Mouse (Mus musculus) forebrain, embryonic 16.5 days (tissue): ENCODE data around the gene Prkar1b. TPM values are rescaled to one million over a fixed set of nuclear protein-coding genes. Genes with fewer than 3 reads are reported as not detected.

ENCODE experiments used
- ATAC-seq: fragments of 200-750 bp; cut with Nextera tagmentation; 2 replicates; pipeline ENCODE4 v1.8.0; 2017; ENCODE audit warnings: mild to moderate bottlenecking, moderate library complexity
- H3K27ac ChIP-seq: fragments of 300-500 bp; sonication (generic); 2 replicates; pipeline ENCODE4 v1.5.1; 2014; ENCODE audit warnings: low read length, control low read depth
- H3K27me3 ChIP-seq: fragments of 300-500 bp; sonication (generic); replicated peaks from 2 replicates; pipeline ENCODE4 v1.6.1; 2014; ENCODE audit warnings: low read length; ENCODE audit not compliant: control insufficient read depth, insufficient read depth
- H3K36me3 ChIP-seq: fragments of 300-500 bp; sonication (generic); 2 replicates; pipeline ENCODE4 v1.6.1; 2014; ENCODE audit not compliant: control insufficient read depth, insufficient read depth
- H3K4me1 ChIP-seq: fragments of 300-500 bp; sonication (generic); replicated peaks from 2 replicates; pipeline ENCODE4 v1.6.1; 2014; ENCODE audit warnings: low read length; ENCODE audit not compliant: control insufficient read depth, insufficient read depth
- H3K4me2 ChIP-seq: fragments of 300-500 bp; sonication (generic); 2 replicates; pipeline ENCODE4 v1.6.1; 2014; ENCODE audit warnings: mild to moderate bottlenecking, low read length, control low read depth
- H3K4me3 ChIP-seq: fragments of 300-500 bp; sonication (generic); replicated peaks from 2 replicates; pipeline ENCODE4 v1.5.1; 2014; ENCODE audit warnings: mild to moderate bottlenecking, low read length, control low read depth
- H3K9ac ChIP-seq: fragments of 300-500 bp; sonication (generic); replicated peaks from 2 replicates; pipeline ENCODE4 v1.6.1; 2014; ENCODE audit warnings: low read depth, low read length, control low read depth
- H3K9me3 ChIP-seq: fragments of 300-500 bp; sonication (generic); 2 replicates; pipeline ENCODE4 v1.6.1; 2016; ENCODE audit warnings: low read length; ENCODE audit not compliant: control insufficient read depth
- WGBS: fragments of 180-500 bp; shearing (Covaris S2); extraction: QIAGEN DNeasy Blood & Tissue Kit; methylation state at CpG from one replicate; pipeline ENCODE4 v1.1.7; 2014; 5-methylcytosine and 5-hydroxymethylcytosine counted together
- polyA plus RNA-seq: library from polyadenylated mRNA; unstranded; fragments of >200 nt; fragmentation: Nextera tagmentation; extraction: Ambion mirVana; gene quantifications from 2 replicates; pipeline ENCODE4 v1.2.1, GENCODE M21; 2015

Gene Prkar1b
- polyA plus RNA-seq, 1 experiment from 2014 or later: 245 TPM

DNA sequence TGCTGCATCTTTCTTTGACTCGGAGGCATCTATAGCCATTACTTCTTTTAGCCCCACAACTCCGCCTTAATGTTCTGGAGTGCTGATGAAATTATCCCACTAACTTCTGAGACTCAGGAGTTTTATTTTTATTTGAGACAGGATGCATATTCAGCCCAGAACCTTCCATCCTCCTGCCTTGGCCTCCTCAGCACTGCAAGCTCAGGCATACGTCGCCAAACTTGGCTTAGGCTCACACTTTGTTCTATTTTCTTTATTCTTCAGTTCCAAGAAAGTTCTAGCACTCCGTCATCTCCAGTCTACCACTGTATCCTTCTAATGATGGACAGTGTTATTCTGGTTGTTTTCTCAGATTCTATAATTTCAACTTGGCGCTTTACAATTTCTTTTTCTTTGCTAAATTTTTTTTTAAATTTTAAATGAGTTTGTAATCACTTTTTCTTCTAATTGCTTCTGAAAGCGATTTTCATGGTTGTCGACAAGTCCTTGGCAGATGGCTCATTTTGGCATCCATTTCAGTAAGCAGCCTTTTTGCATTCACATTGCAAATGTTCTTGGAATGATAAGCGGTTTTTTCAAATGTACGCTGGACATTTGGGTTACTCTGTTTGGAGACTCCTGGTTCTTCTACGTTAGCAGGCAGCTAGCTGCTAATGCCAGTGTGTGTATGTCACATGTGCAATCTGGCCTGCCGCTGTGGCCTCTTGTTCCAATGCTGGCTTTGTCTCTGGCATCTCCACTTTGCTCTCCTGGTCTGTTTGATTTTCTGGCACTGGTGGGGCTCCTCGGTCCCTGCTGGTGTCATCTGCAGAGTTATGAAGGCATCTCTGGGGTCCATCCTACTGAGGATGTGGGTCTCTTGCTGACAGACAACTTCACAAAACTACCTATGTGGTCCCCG is 2.4 kb downstream of the Prkar1b start:
- Histone ChIP-seq H3K4me3 (no peak overlapping the region), H3K36me3 (no peaks in the 10 kb centered on the region), H3K27me3 (no peaks in the 10 kb centered on the region), H3K4me2 (no peak overlapping the region), H3K4me1 (peaks cover 35% of the 10 kb centered on the region), H3K27ac (peak overlapping the region; percentile 86), H3K9ac (no peak overlapping the region), H3K9me3 (no peaks in the 10 kb centered on the region)
- no peak for ATAC-seq
- 57% methylated on average over 14 of the region's 14 CpGs for WGBS

DNA sequence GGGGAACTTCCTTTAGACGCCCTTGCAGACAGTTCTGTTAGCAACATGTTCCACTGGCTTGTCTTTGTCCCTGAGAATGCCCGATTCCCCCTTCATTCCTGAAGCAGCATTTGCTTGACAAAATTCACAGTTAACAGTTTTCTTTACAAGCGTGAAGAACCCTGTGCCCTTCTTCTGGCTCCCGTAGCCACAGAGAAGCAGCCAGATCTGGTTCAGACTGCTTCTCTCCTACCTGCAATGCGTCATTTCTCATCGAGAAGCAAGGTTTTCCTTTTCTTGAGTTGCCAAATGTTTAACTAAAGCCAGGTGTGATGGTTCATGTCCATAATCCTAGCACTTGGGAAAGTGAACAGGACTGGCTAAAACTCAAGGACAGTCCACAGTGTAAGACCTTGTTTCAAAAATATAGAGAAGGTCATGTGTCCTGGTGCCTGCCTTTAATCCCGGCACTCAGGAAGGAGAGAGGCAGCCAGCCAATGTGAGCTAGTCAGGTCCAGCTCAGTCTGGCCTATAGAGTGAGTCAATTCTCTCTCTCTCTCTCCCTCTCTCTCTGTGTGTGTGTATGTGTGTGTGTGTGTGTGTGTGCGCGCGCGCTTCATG is 3.2 kb downstream of the Prkar1b start:
- H3K27me3 ChIP-seq: no peaks in the 10 kb centered on the region
- WGBS: 79% methylated on average over 11 of the region's 11 CpGs
- peaks cover 34% of the 10 kb centered on the region for H3K4me1 ChIP-seq
- no peak overlapping the region for H3K4me2 ChIP-seq
- no peaks in the 10 kb centered on the region for H3K9me3 ChIP-seq
- no peak overlapping the region for H3K4me3 ChIP-seq
- ATAC-seq: no peak
- no peaks in the 10 kb centered on the region for H3K36me3 ChIP-seq
- H3K27ac ChIP-seq: peak overlapping the region; percentile 85
- no peak overlapping the region for H3K9ac ChIP-seq

DNA sequence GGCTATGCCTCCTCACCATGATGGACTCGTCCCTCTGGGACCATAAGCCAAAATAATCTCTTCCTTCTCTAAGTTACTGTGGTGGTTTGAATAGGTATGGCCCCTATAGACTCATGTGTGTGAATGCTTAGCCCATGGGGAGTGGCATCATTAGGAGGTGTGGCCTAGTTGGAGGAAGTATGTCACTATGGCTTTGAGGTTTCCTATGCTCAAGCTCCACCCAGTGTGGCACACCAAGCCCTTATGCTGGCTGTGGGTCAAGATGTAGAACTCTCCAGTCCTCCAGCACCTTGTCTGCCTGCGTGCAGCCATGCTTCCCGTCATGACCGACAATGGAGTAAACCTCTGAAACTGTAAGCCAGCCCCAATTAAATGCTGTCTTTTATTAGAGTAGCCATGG is 4.1 kb downstream of the Prkar1b start:
- Histone ChIP-seq H3K27ac (no peak overlapping the region), H3K4me2 (no peak overlapping the region), H3K4me3 (no peak overlapping the region), H3K27me3 (no peaks in the 10 kb centered on the region), H3K9ac (no peak overlapping the region), H3K4me1 (peaks cover 32% of the 10 kb centered on the region), H3K36me3 (no peaks in the 10 kb centered on the region), H3K9me3 (no peaks in the 10 kb centered on the region)
- ATAC-seq: no peak
- WGBS: 89% methylated on average over 4 of the region's 4 CpGs

DNA sequence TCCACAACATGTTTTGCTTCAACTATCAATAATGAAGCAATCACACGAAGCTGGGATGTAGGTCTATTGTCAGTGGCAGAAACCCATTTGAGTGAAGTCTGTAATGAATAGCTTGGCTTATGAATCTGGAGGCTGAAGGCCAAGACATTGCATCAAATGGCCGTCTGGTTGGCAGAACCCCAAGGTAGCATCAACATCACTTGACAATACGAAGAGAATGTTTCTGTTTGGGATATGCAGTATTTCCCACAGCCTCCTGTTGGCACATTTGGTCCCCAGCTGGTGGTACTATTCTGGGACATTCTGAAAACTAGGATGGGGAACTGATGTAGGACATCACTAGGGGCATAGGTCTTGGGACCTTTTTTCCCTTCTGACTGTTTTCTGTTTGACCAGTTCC is 5.9 kb downstream of the Prkar1b start:
- Histone ChIP-seq H3K4me2 (no peak overlapping the region), H3K27ac (no peak overlapping the region), H3K4me3 (no peak overlapping the region), H3K4me1 (peaks cover 25% of the 10 kb centered on the region), H3K27me3 (no peaks in the 10 kb centered on the region), H3K36me3 (no peaks in the 10 kb centered on the region), H3K9me3 (no peaks in the 10 kb centered on the region), H3K9ac (no peak overlapping the region)
- 53% methylated on average over 3 of the region's 3 CpGs for WGBS
- no peak for ATAC-seq

DNA sequence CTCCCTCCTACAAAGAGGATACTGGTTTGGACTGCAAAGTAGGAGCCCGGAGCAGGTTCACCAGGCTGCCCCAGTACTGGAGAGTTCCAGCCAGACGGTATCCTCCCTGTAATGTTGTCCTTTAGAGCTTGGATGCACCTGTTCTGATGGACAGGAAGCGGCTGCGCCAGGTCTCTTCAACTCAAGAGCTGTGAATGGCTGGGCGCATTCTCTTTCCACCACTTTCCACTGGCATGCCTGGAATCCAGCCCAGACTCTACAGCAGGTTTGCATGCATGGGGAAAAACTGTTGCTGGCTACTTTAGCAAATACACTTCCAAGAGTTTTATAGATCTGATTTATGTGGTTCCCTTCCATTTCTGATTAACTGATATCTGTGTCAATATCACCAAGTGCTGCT is 8.5 kb downstream of the Prkar1b start:
- H3K9me3 ChIP-seq: no peaks in the 10 kb centered on the region
- no peaks in the 10 kb centered on the region for H3K27me3 ChIP-seq
- ATAC-seq: 0 out of 2 replicates have a peak, but pooled peaks have one; percentile 23
- no peak overlapping the region for H3K4me2 ChIP-seq
- H3K36me3 ChIP-seq: no peaks in the 10 kb centered on the region
- 45% methylated on average over 5 of the region's 5 CpGs for WGBS
- H3K27ac ChIP-seq: no peak overlapping the region
- no peak overlapping the region for H3K4me3 ChIP-seq
- peaks cover 25% of the 10 kb centered on the region for H3K4me1 ChIP-seq
- H3K9ac ChIP-seq: no peak overlapping the region

DNA sequence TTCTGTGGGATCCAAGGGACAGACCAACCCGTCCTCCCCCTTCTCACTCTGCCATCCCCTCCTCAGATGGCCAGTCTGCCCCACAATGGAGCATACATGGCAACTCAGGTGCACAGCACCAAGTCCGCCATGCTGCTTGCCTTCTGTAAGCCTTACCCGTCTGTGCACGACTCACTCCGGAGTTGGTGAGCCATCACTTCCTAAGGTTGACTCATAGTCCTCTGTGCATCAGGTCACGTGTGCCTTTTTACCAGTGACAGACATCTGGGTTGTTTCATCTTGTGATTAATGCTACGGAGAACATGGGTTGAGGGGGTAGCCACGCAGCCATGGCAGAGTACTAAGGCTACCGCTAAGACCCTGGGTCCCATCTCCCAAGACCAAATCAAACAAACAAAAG is 9.2 kb downstream of the Prkar1b start:
- Histone ChIP-seq H3K9ac (no peak overlapping the region), H3K4me1 (peaks cover 22% of the 10 kb centered on the region), H3K27ac (no peak overlapping the region), H3K4me3 (no peak overlapping the region), H3K36me3 (no peaks in the 10 kb centered on the region), H3K27me3 (no peaks in the 10 kb centered on the region), H3K9me3 (no peaks in the 10 kb centered on the region), H3K4me2 (no peak overlapping the region)
- 87% methylated on average over 9 of the region's 9 CpGs for WGBS
- no peak for ATAC-seq

DNA sequence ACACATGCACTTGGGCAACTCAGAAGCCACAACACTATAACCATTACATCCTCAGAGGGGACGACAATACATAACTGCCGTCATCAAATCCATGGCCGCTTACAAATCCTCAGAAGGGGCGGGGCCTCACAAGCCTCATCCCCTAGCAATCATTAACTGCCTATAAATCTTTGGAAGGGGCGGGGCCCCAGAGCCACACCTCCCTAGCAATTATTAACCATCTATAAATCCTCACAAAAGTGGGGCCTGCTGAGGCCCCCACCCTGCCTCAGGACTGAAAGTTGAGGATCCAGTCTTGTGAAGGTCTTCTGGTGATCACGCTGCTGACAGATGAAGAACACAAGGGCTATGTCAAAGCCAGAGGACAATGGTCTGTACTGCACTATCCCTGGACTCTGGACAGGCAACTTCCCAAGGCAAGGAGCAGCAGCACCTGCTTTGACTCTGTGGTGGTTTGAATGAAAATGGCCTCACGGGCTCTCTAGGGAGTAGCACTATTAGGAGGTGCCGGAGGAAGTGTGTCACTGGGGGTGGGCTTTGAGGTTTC is 10.8 kb downstream of the Prkar1b start:
- Histone ChIP-seq H3K4me1 (peaks cover 22% of the 10 kb centered on the region), H3K27ac (peak overlapping the region; percentile 63), H3K27me3 (no peaks in the 10 kb centered on the region), H3K9ac (no peak overlapping the region), H3K9me3 (no peaks in the 10 kb centered on the region), H3K4me3 (no peak overlapping the region), H3K36me3 (no peaks in the 10 kb centered on the region), H3K4me2 (no peak overlapping the region)
- no peak for ATAC-seq
- 82% methylated on average over 8 of the region's 8 CpGs for WGBS

DNA sequence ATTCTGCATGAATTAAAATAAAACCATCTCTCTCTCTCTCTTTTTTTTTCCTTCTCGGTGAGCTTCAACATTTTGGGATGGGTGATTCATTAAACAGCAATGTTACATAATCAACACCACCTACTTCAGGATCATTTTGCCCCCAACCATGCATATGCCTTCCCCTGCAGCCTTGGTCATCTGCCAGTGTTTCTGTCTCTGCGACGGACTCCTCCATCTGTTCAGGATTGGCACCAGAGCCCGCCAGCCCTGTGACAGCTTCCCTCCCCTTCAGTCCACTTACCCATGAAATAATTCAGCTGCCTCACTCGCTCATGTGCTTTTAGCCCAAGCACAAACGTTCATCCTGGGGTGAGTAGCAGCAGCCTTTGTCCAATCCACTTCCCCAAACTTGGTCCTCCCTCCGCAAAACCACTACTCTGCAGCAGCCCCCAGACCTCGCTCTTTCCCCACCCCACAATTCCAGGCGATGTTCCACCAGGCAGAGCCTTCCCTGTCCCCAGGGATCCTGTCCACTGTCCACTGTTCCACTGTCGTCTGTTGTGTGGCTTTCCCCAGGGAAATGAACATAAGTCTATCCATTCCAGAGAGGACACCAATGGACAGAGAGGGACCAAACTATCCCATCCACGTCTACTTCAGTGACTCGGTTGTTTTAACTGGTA is 11.4 kb downstream of the Prkar1b start:
- WGBS: 50% methylated on average over 12 of the region's 12 CpGs
- no peaks in the 10 kb centered on the region for H3K9me3 ChIP-seq
- H3K27me3 ChIP-seq: no peaks in the 10 kb centered on the region
- H3K9ac ChIP-seq: no peak overlapping the region
- peaks cover 22% of the 10 kb centered on the region for H3K4me1 ChIP-seq
- H3K4me2 ChIP-seq: no peak overlapping the region
- peak; percentile 85 for ATAC-seq
- peak overlapping the region; percentile 63 for H3K27ac ChIP-seq
- no peaks in the 10 kb centered on the region for H3K36me3 ChIP-seq
- no peak overlapping the region for H3K4me3 ChIP-seq

DNA sequence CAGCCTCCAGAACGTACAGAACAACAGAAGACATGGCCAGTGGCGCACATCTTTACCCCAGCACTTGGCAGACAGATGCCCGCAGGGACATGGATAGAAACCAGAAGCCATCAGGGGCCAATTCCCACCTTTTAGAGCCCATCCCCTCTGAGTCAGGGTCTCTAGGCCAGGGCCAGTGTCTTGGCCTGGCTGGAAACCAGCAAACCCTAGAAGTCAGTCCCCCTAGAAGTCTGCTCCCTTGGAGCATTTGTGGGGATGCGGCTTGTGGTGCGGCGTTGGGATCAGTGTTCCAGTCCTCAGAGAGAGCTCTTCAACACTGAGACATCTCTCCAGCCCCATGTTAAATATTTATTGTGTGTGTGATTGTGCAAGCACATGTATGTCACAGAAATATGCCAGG is 12.6 kb downstream of the Prkar1b start:
- 92% methylated on average over 6 of the region's 6 CpGs for WGBS
- H3K9ac ChIP-seq: no peak overlapping the region

More for the DNA sequence above, 12.6 kb downstream of the Prkar1b start:
- H3K36me3 ChIP-seq: no peaks in the 10 kb centered on the region
- peaks cover 22% of the 10 kb centered on the region for H3K4me1 ChIP-seq
- H3K4me3 ChIP-seq: no peak overlapping the region
- no peak overlapping the region for H3K4me2 ChIP-seq
- H3K27ac ChIP-seq: no peak overlapping the region
- no peaks in the 10 kb centered on the region for H3K9me3 ChIP-seq
- H3K27me3 ChIP-seq: no peaks in the 10 kb centered on the region
- no peak for ATAC-seq
